Mouse (Mus musculus): ENCODE data around the gene Pramel1.
A peak's percentile ranks its signal among the peaks of the same experiment; 100 is the strongest.
"Not testable (repeated sequence)": the region's sequence is repeated elsewhere in the genome, so short reads cannot be mapped to it uniquely, and the experiment has no call there.

The Pramel1 gene

GRCm38 (mm10) chr4:143394181-143394580 lies at the start of gene Pramel1:
Pramel1 (plus strand) TSS chr4:143394428.
- DNase-seq (ENCODE audit: extremely low read depth, low read depth): no peak

DNA sequence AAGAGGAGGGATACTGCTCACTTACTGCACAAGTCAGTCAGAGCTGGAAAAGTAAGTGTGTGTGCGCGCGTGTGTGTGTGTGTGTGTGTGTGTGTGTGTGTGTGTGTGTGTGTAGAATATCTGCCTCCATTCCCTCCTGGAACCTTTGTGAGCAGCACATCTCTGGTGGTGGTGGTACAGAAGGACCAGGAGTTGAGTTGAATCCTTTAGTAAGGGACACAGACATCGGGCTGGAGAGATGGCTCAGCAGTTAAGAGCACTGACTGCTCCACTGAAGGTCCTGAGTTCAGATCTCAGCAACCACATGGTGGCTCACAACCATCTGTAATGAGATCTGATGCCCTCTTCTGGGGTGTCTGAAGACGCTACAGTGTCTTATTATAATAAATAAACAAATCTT lies 48.7 kb upstream of the Pramel1 start:
- DNase-seq (ENCODE audit: extremely low read depth, low read depth): not testable (repeated sequence)

GRCm38 (mm10) chr4:143348678-143349077 lies 45.5 kb upstream of the Pramel1 start:
- no peak for DNase-seq (ENCODE audit: extremely low read depth, low read depth)

GRCm38 (mm10) chr4:143349484-143349906 lies 44.7 kb upstream of the Pramel1 start, which contains the start of gene Lrrc38:
Lrrc38 (plus strand) TSS chr4:143349757.
- no peak for DNase-seq (ENCODE audit: extremely low read depth, low read depth)

DNA sequence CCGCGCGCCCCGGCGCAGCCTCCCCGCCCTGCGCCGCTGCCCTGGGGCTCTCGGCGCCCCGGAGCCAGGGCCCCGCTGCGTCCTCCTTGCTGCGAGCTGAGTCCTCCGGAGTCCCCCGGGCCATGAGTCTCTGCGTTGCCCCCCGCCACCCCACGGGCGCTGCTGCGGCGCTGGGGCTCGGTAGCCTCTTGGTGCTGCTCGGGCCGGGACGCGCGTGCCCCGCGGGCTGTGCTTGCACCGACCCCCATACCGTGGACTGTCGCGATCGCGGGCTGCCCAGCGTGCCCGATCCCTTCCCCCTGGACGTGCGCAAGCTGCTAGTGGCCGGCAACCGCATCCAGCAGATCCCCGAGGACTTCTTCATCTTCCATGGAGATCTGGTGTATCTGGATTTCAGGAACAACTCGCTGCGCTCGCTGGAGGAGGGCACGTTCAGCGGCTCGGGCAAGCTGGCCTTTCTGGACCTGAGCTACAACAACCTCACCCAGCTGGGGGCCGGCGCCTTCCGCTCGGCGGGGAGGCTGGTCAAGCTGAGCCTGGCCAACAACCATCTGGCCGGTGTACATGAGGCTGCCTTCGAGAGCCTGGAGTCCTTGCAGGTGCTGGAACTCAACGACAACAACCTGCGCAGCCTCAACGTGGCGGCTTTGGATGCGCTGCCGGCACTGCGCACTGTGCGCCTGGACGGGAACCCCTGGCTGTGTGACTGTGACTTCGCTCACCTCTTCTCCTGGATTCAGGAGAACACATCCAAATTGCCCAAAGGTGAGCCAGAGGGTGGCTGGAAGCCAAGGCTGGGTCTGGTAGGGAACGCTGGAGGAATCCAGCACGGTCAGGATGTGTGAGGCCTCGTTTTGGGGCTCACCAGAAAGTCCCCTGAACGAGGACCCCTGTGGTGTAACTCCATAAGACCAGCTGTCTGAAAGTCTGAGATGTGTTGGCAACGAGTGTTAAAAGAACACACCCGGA lies 43.9 kb upstream of the Pramel1 start:
- DNase-seq (ENCODE audit: extremely low read depth, low read depth): no peak

DNA sequence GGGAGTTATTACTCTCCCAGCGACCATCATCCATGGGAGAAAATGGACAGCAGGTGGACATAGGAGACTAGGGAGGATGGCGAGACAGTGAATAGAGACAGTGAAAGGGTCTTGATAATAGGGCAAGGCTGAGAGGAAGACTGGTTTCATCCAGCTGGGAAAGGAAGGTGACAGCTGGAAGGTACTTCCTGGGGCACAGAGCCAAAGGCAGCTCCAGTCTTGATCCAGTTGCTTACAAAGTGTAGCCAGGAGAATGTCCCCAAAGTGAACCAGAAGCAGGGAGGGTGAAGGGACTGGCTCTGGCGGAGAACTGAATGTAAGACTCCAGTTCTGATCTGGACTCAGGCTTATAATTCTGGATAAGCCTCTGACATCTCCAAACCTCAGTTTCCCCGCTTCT lies 41.9 kb upstream of the Pramel1 start:
- DNase-seq (ENCODE audit: extremely low read depth, low read depth): no peak

DNA sequence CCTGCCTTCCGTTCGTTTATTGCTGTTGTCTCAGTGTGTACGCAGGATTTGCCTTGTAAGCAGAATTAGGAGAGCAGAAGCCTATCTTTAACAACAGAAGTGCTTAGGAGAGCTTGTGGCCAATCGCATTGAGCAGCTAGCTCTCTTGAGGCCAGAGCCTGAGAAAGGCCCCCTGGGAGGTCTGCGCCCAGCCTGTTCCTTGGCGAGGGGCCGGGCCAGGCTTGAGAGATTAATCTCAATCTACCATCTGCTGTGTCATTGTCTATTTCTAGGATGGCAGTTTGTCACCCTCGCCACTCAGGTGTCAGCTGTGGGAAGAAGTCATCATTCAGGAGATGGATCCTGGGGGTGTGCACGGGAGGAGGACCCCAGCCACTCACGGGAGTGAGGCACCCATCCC lies 32.7 kb upstream of the Pramel1 start:
- DNase-seq (ENCODE audit: extremely low read depth, low read depth): no peak

DNA sequence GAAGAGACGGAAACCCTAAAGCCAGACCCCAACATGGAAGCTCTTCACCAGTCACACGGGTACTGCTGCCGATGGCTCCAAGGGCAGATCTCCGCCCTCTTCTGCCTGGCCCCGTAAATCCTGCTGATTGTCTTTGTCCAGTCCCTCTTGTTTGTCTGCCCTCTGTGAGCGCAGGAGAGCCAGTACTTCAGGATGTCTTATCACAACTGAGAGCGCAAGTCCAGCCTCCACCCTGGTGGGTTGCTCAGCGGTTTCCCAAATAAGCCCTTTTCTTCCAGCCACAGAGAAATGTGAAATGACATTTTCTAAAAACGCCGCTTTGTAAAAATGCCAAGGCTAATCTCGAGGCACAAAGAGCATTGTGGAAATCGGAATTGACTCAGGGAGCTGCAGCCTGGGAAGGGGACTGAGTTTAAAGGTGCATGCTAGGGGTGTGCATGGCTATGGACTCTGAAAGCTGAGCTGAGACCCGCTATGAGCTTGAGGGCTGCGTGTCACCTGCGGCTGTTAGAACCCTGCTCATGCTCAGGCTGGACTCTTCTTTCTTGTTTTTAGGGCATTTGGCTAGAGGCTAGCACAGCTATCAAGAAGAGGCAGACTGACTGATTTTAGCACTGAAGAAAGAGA lies 27.7 kb upstream of the Pramel1 start:
- DNase-seq (ENCODE audit: extremely low read depth, low read depth): no peak

GRCm38 (mm10) chr4:143379480-143379879 lies 14.7 kb upstream of the Pramel1 start:
- no peak for DNase-seq (ENCODE audit: extremely low read depth, low read depth)

- no peak for DNase-seq (ENCODE audit: extremely low read depth, low read depth)
Measured at GRCm38 (mm10) chr4:143379931-143380715, 14.1 kb upstream of the Pramel1 start.

DNA sequence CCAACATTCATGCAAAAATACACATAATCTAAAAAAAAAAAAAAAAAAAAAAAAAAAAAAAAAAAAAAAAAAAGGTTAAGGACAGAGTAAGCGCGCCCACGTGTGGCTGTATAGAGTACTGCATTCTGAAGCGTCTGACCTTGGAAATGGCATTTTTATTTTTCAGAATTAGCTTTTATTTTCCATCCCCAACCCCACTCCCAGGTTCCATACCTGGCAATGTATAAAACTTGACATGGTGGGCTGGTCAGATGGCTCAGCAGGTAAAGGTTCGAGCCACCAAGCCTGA lies 13.6 kb upstream of the Pramel1 start:
- no peak for DNase-seq (ENCODE audit: extremely low read depth, low read depth)

GRCm38 (mm10) chr4:143382163-143382562 lies 12.1 kb upstream of the Pramel1 start:
- DNase-seq (ENCODE audit: extremely low read depth, low read depth): no peak

DNA sequence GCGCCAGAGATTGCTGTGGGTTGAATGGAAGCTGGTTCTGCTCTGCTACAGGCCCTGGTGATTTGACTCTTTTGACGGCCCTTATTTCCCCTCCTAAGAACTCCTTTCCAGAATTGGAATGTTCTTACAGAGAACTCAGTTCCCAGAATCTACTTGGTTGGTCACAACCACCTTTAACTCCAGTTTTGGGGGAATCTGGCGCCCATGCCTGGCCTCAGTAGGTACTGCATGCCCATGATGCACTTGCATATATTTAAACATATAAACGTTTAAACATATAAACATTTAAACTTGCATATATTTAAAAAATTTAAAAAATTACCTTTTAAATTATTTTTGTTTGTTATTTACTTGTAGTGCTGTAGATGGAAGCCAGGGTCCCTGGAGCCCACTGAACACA lies 10.6 kb upstream of the Pramel1 start:
- no peak for DNase-seq (ENCODE audit: extremely low read depth, low read depth)

- no peak for DNase-seq (ENCODE audit: extremely low read depth, low read depth)
Measured at GRCm38 (mm10) chr4:143388955-143389702, 5.1 kb upstream of the Pramel1 start.

- DNase-seq (ENCODE audit: extremely low read depth, low read depth): no peak
Measured at GRCm38 (mm10) chr4:143411566-143412218, 17.5 kb downstream of the Pramel1 start.

GRCm38 (mm10) chr4:143412219-143413092 lies 18.2 kb downstream of the Pramel1 start, which contains the start of gene Pramef8:
Pramef8 (plus strand) TSS chr4:143412426.
- peak; percentile 54 for DNase-seq (ENCODE audit: extremely low read depth, low read depth)

- DNase-seq (ENCODE audit: extremely low read depth, low read depth): no peak
Measured at GRCm38 (mm10) chr4:143413621-143414020, 19.4 kb downstream of the Pramel1 start.

- DNase-seq (ENCODE audit: extremely low read depth, low read depth): no peak
Measured at GRCm38 (mm10) chr4:143414121-143414520, 19.9 kb downstream of the Pramel1 start.

- DNase-seq (ENCODE audit: extremely low read depth, low read depth): not testable (repeated sequence)
Measured at GRCm38 (mm10) chr4:143426770-143427169, 32.5 kb downstream of the Pramel1 start.
